Comparison of ENCODE assay signal across 23 mouse cellular contexts in the genomic region with DNA sequence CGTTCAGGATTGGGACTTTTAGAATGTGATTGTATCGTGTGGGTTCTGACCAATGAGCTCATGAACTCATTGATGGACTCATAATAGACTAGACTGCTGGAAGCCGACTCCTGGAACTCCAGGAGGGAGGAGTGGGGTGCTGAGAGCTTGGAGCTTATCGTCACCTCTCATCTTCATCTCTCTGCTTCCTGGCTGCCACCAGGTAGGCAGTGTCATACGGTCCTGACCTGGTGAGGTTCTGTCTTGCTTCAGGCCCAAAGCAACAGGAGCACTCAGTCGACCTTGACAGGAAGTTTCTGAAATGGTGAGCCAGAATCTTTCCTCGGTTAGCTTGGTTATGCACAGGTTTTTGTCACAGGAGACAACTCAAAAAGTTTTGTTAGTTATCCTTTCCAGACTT. TPM values are rescaled to one million over a fixed set of nuclear protein-coding genes. Genes with fewer than 3 reads are reported as not detected.
DNase-seq lines count a peak whose midpoint lies in the region; ATAC-seq and TF ChIP-seq lines count a peak whose summit lies in the region.
"Had no signal": no experiment of that assay in that cellular context is flagged by ENCODE, and none has a peak within 500 bp of the region (broad histone marks: within the 10 kb centered on the region; RNA-seq: fewer than 3 reads in every experiment).

A gene (plus strand): TSS at position 301 of the 400 bp plus-strand sequence.

- H3K9me3 ChIP-seq in neural tube, embryonic 15.5 days (replicated peaks) = no peaks in the 10 kb centered on the region
- H3K9me3 ChIP-seq: embryonic facial prominence, embryonic 12.5 days; heart, embryonic 15.5 days; hindbrain, embryonic 15.5 days; intestine, embryonic 15.5 days; stomach, embryonic 15.5 days had no signal

- no peak within 1 kb of the TSS for H3K4me3 ChIP-seq in kidney, adult 2 months (ENCODE audit: insufficient read depth, low read depth, low read length)
- no peak within 1 kb of the TSS for H3K4me3 ChIP-seq in neural tube, embryonic 15.5 days (replicated peaks)
- H3K4me3 ChIP-seq: embryonic facial prominence, embryonic 12.5 days; heart, adult 2 months; heart, embryonic 15.5 days; hindbrain, embryonic 15.5 days; intestine, embryonic 15.5 days; stomach, embryonic 15.5 days had no signal

- no peak within 1 kb of the TSS for H3K27ac ChIP-seq in kidney, adult 2 months (ENCODE audit: insufficient read depth, low read depth, low read length)
- H3K27ac ChIP-seq in neural tube, embryonic 15.5 days (replicated peaks) = no peak within 1 kb of the TSS
- H3K27ac ChIP-seq: embryonic facial prominence, embryonic 12.5 days; heart, adult 2 months; heart, embryonic 15.5 days; hindbrain, embryonic 15.5 days; intestine, embryonic 15.5 days; stomach, embryonic 15.5 days had no signal

- DNase-seq in kidney, adult 2 months = no peak
- no peak for DNase-seq in kidney, adult 18-20 months
- DNase-seq in neural tube, embryonic 10.5 days (ENCODE audit: extremely low spot score, low spot score) = peak; percentile 10
- DNase-seq in layer of hippocampus, postnatal 36 days = no peak
- DNase-seq in left cerebral cortex, postnatal 4 days = no peak
- DNase-seq: cerebellum, adult 9-11 months; gastrocnemius, postnatal 25 days; heart, adult 2 months; heart, postnatal 4 days; liver; liver, postnatal 0 days; lung, postnatal 10 days; retina, postnatal 1 day had no signal

- no peak for ATAC-seq in neural tube, embryonic 15.5 days (ENCODE audit: low FRiP score)
- ATAC-seq in erythroblast, adult 5-6 weeks (replicated peaks; ENCODE audit: low FRiP score, poor library complexity, severe bottlenecking) = no peak
- ATAC-seq: forebrain, embryonic 14.5 days; intestine, embryonic 15.5 days; liver, postnatal 0 days; midbrain, embryonic 16.5 days had no signal

- no peak for TF ChIP-seq CTCF in kidney, adult 2 months (conservative IDR thresholded peaks at IDR 0.05; ENCODE audit: insufficient read depth, insufficient read length, low read depth, low read length)

- H3K36me3 ChIP-seq in kidney, adult 2 months (ENCODE audit: control insufficient read depth, insufficient read depth, low read length) = no peaks in the 10 kb centered on the region
- no peaks in the 10 kb centered on the region for H3K36me3 ChIP-seq in neural tube, embryonic 15.5 days
- H3K36me3 ChIP-seq: embryonic facial prominence, embryonic 12.5 days; heart, embryonic 15.5 days; hindbrain, embryonic 15.5 days; intestine, embryonic 15.5 days; stomach, embryonic 15.5 days had no signal

- H3K27me3 ChIP-seq in kidney, adult 2 months (replicated peaks; ENCODE audit: control insufficient read depth, insufficient read depth, low read length) = no peaks in the 10 kb centered on the region
- no peaks in the 10 kb centered on the region for H3K27me3 ChIP-seq in neural tube, embryonic 15.5 days (replicated peaks)
- H3K27me3 ChIP-seq: heart, embryonic 15.5 days; hindbrain, embryonic 15.5 days; intestine, embryonic 15.5 days; stomach, embryonic 15.5 days had no signal

- no peaks in the 10 kb centered on the region for H3K4me1 ChIP-seq in kidney, adult 2 months (ENCODE audit: control insufficient read depth, insufficient read depth, low read length)
- H3K4me1 ChIP-seq in neural tube, embryonic 15.5 days = no peaks in the 10 kb centered on the region
- H3K4me1 ChIP-seq: embryonic facial prominence, embryonic 12.5 days; heart, embryonic 15.5 days; hindbrain, embryonic 15.5 days; stomach, embryonic 15.5 days had no signal

- 80% methylated on average over 7 of the region's 7 CpGs for WGBS in kidney, adult 2 months
- WGBS in neural tube, embryonic 15.5 days = 86% methylated on average over 7 of the region's 7 CpGs

- TF ChIP-seq POLR2A in kidney, adult 2 months (IDR thresholded peaks at IDR 0.05; ENCODE audit: low read depth, low read length) = no peak

- H3K9ac ChIP-seq in neural tube, embryonic 15.5 days (replicated peaks) = no peak within 1 kb of the TSS
- H3K9ac ChIP-seq: embryonic facial prominence, embryonic 12.5 days; heart, embryonic 15.5 days; hindbrain, embryonic 15.5 days; intestine, embryonic 15.5 days; liver, postnatal 0 days; stomach, embryonic 15.5 days had no signal

- no peak within 1 kb of the TSS for H3K4me2 ChIP-seq in neural tube, embryonic 15.5 days
- H3K4me2 ChIP-seq: embryonic facial prominence, embryonic 12.5 days; heart, embryonic 15.5 days; hindbrain, embryonic 15.5 days; intestine, embryonic 15.5 days; stomach, embryonic 15.5 days had no signal

- intact Hi-C loops in left cerebral cortex, postnatal 4 days (cut with DNase I) = no loop called here

RNA-seq across cellular contexts. Expression of the gene that starts here (rescaled TPM):
- polyA plus RNA-seq in kidney, adult 2 months (2012; rRNA removed) = 67.6 and 79.1 TPM in 2 replicates
- polyA plus RNA-seq in neural tube, embryonic 15.5 days (2015; fragmentation: Nextera tagmentation; extraction: Ambion mirVana) = 3.1 and 3.4 TPM in 2 replicates
- total RNA-seq in layer of hippocampus, postnatal 36 days (2021) = 10 to 100 TPM; 43.9 to 46.8 TPM
- 10 to 100 TPM; 14.3 to 14.4 TPM for total RNA-seq in left cerebral cortex, postnatal 4 days (2021)
- total RNA-seq in erythroblast, adult 5-6 weeks (2015; ENCODE audit: low replicate concordance) = not detected in 2 replicates
- total RNA-seq in erythroblast, adult 5-6 weeks (2017; ENCODE audit: low replicate concordance) = not detected in 2 replicates
- total RNA-seq: megakaryocyte, adult 5-6 weeks had no signal

Comparison
In these comparisons a context has a peak if more than half of its experiments do, and no peak if none do; other contexts are left out.
1. RNA of the gene that starts here (total RNA-seq): 43.9 to 46.8 TPM in layer of hippocampus, postnatal 36 days and 14.3 to 14.4 TPM in left cerebral cortex, postnatal 4 days; not detected in erythroblast, adult 5-6 weeks; every median in the first group is over 10 times any median in the second.
2. RNA of the gene that starts here (polyA plus RNA-seq): 67.6 to 79.1 TPM in kidney, adult 2 months; 3.1 to 3.4 TPM in neural tube, embryonic 15.5 days; every median in the first group is over 10 times any median in the second.